Mouse (Mus musculus) ovary, adult 2 months (tissue): ENCODE measurements around the gene Zfp273. TPM values are rescaled to one million over a fixed set of nuclear protein-coding genes. Genes with fewer than 3 reads are reported as not detected.

Source experiments
- polyA plus RNA-seq: library from polyadenylated mRNA; depleted of rRNA; stranded (reverse); fragments of >200 nt; gene quantifications from 2 replicates; pipeline ENCODE4 v1.2.3, GENCODE M21; 2012; rRNA removed

Zfp273 gene
- 0.14 and 0.58 TPM in 2 replicates for polyA plus RNA-seq

GRCm38 (mm10) chr13:67813710-67814660, at the start of gene Zfp273:
Zfp273 (plus strand) TSS chr13:67813740.

DNA sequence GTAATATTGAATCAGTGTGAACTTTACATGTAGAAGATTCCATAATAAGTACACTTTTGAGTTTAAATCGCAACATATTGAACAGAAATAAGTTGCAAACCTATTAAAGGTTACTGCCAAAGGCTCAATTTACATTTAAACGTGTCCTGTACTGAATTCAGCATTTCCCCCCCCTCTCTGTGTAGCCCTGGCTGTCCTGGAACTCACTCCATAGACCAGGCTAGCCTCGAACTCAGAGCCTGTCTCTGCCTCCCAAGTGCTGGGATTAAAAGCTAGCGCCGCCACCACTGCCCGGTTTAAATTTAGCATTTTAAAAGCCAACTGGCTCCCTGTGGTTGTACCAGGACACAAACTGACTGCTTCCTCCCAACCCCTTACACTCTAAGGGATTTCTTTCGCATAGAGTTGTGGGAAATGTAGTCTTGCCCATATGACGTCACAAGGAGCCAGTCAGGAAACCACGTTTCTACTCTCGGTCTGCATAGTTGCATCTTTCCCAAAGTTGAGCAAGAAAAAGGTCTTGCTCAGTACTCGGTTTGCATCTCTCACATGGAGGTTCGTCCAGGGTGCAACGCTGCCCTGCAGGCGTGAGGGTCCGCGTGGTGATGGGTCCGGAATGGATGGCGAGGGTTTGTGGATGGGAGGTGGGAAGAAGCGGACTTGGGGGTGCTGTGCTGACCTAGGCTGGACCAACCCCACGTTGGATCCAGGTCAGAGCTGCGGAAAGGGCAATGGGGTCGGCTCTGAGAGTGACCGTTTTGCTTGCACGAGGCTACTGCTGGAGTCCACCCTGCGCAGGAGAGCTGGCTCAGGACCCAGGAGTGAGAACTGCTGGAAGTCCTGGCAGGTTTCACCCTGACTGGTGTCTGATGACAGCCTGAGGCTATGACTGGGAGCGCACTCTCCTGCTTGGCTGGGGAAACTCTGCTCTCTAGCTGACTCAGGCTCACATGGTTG, 34.0 kb upstream of the Zfp273 start, which contains the start of gene Zfp493:
TSS of gene Zfp493 (plus strand) at position 429 of the 957 bp plus-strand sequence.

GRCm38 (mm10) chr13:67830911-67831336, 17.4 kb downstream of the Zfp273 start, which contains the start of gene Gm10037:
Gm10037 (plus strand) TSS chr13:67831106.

DNA sequence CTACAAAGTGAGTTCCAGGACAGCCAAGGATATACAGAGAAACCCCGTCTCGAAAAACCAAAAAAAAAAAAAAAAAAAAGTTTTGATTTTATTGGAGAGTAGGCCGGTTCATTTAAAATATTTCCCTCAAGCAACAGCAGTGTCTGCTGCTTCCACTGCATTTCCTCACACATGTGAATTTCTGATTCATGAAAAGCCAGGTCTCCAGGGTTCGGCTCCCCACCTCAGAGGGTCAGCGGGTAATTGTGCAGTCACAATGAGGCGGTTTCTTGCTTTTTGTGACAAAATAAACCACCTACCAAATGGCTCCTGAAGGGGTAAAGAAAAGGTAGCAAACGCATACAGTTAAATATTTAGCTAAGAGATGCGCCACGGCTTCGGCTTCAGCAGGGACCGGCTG, 49.5 kb downstream of the Zfp273 start, which contains the start of gene BC048507:
TSS of gene BC048507 (plus strand) at position 301 of the 400 bp plus-strand sequence.

Other genes with a start within 250 kb of the Zfp273 start
- 0.05 and 0.14 TPM in 2 replicates for gene Zfp729b, start 204.0 kb upstream of the Zfp273 start, polyA plus RNA-seq
- gene Gm49345, start 176.0 kb upstream of the Zfp273 start, polyA plus RNA-seq: not detected in 2 replicates
- 0.46 and 1.1 TPM in 2 replicates for gene Zfp729a, start 175.9 kb upstream of the Zfp273 start, polyA plus RNA-seq
- 2.9 and 3.4 TPM in 2 replicates for gene Zfp738, start 126.7 kb upstream of the Zfp273 start, polyA plus RNA-seq
- 0.31 and 0.92 TPM in 2 replicates for gene Zfp65, start 84.6 kb upstream of the Zfp273 start, polyA plus RNA-seq
- gene Zfp85, start 58.5 kb upstream of the Zfp273 start, polyA plus RNA-seq: 0.07 and 0.14 TPM in 2 replicates
- 0.61 and 0.90 TPM in 2 replicates for gene Zfp493, start 34.0 kb upstream of the Zfp273 start, polyA plus RNA-seq
- gene Gm10037, start 17.4 kb downstream of the Zfp273 start, polyA plus RNA-seq: 0.35 TPM in 1 of 2 replicates, not detected in the other
- gene BC048507, start 49.6 kb downstream of the Zfp273 start, polyA plus RNA-seq: not detected in 2 replicates